Mouse (Mus musculus): ENCODE measurements around the gene Lrp2.

Gene Lrp2

DNA sequence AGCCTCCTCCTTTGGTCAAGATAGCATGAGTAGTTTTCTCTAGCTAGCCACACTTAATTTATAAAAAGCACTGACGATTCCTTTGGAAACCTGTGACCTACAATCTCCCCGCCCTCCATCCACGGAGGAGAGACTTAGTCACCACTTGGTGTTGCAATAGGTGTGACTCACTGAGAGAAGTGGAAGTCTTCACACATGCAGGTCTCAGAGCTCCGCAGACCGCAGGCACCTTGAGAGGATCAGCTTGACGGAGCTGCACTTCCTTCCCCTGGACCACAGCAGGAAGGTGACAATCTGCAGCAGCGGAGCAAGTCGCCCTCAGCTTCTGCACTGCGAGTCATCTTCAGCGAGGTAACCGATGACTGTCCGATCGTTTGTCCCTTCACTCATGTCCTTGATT, 205.6 kb downstream of the Lrp2 start, which contains the start of gene Dhrs9:
Gene Dhrs9, plus strand, starts transcription at position 165 of the 400 bp plus-strand sequence.
- Histone ChIP-seq H3K4me3 (replicated peaks; ENCODE audit: low read length) (no peak within 1 kb of the TSS), H3K27me3 (ENCODE audit: insufficient read depth, low read length) (no peaks in the 10 kb centered on the region), H3K36me3 (ENCODE audit: insufficient read depth, low read length) (no peaks in the 10 kb centered on the region), H3K4me1 (replicated peaks; ENCODE audit: low read depth, low read length) (peaks cover 17% of the 10 kb centered on the region), H3K9me3 (ENCODE audit: low read length) (no peaks in the 10 kb centered on the region)
- TF ChIP-seq NANOG (IDR thresholded peaks at IDR 0.05; ENCODE audit: borderline replicate concordance, low read length) (no peak), CTCF (conservative IDR thresholded peaks at IDR 0.05; ENCODE audit: low read length) (no peak), POU5F1 (IDR thresholded peaks at IDR 0.05; ENCODE audit: borderline replicate concordance, low read length) (no peak)

DNA sequence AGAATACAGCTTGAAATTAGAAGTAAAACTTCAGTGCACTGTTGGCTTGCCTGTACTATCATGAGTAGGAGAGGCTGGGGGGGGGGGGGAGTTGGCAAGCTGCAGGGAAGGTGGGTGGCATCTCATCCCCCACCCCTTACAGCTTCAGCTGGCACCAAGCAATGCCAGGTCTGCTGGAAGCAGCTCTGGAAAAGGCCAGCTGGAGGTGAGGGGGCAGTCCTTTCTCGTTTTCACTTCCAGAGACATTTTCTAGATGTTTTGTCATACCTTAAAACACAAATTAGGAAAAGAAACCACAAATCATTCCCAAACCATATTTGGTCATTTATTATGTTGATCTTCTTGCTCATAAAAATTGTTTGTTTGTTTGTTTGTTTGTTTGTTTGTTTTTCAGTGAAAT, 206.1 kb downstream of the Lrp2 start:
- Histone ChIP-seq H3K27me3 (ENCODE audit: insufficient read depth, low read length) (no peaks in the 10 kb centered on the region), H3K4me3 (replicated peaks; ENCODE audit: low read length) (no peak overlapping the region), H3K4me1 (replicated peaks; ENCODE audit: low read depth, low read length) (peaks cover 17% of the 10 kb centered on the region), H3K36me3 (ENCODE audit: insufficient read depth, low read length) (no peaks in the 10 kb centered on the region), H3K9me3 (ENCODE audit: low read length) (no peaks in the 10 kb centered on the region)
- no peak for TF ChIP-seq CTCF (conservative IDR thresholded peaks at IDR 0.05; ENCODE audit: low read length)
- TF ChIP-seq POU5F1 (IDR thresholded peaks at IDR 0.05; ENCODE audit: borderline replicate concordance, low read length), result no peak
- no peak for TF ChIP-seq NANOG (IDR thresholded peaks at IDR 0.05; ENCODE audit: borderline replicate concordance, low read length)

GRCm38 (mm10) chr2:69376780-69377179, 209.1 kb downstream of the Lrp2 start:
- Histone ChIP-seq H3K4me1 (replicated peaks; ENCODE audit: low read depth, low read length) (peaks cover 17% of the 10 kb centered on the region), H3K9me3 (ENCODE audit: low read length) (no peaks in the 10 kb centered on the region), H3K36me3 (ENCODE audit: insufficient read depth, low read length) (no peaks in the 10 kb centered on the region), H3K4me3 (replicated peaks; ENCODE audit: low read length) (no peak overlapping the region), H3K27me3 (ENCODE audit: insufficient read depth, low read length) (no peaks in the 10 kb centered on the region)
- no peak for TF ChIP-seq NANOG (IDR thresholded peaks at IDR 0.05; ENCODE audit: borderline replicate concordance, low read length)
- no peak for TF ChIP-seq CTCF (conservative IDR thresholded peaks at IDR 0.05; ENCODE audit: low read length)
- TF ChIP-seq POU5F1 (IDR thresholded peaks at IDR 0.05; ENCODE audit: borderline replicate concordance, low read length), result no peak
